Mouse (Mus musculus): ENCODE data around the gene Map3k5. TPM values are rescaled to one million over a fixed set of nuclear protein-coding genes. Genes with fewer than 3 reads are reported as not detected.

Gene Map3k5
- total RNA-seq, 2 experiments from 2014 or later: 46.4 to 56.3 TPM

- no peak for DNase-seq (ENCODE audit: low spot score in 2 of 2)
- intact Hi-C loops (cut with DNase I): no loop called here
These were observed 226.6 kb downstream of the Map3k5 start for GRCm38 (mm10) chr10:20160914-20161313.

- intact Hi-C loops (cut with DNase I): no loop called here
- DNase-seq (ENCODE audit: low spot score in 2 of 2): no peak
These were observed 230.5 kb downstream of the Map3k5 start for GRCm38 (mm10) chr10:20164810-20165209.

GRCm38 (mm10) chr10:20166797-20167196 is 232.5 kb downstream of the Map3k5 start:
- intact Hi-C loops (cut with DNase I): no loop called here
- peak in 1 of 2 experiments; percentile 86 for DNase-seq (ENCODE audit: low spot score in 2 of 2)

- no peak for DNase-seq (ENCODE audit: low spot score in 2 of 2)
- intact Hi-C loops (cut with DNase I): no loop called here
These were observed 233.2 kb downstream of the Map3k5 start for GRCm38 (mm10) chr10:20167467-20167866.

- intact Hi-C loops (cut with DNase I): no loop called here
- no peak for DNase-seq (ENCODE audit: low spot score in 2 of 2)
These were observed 235.0 kb downstream of the Map3k5 start for GRCm38 (mm10) chr10:20169182-20169674.

GRCm38 (mm10) chr10:20169927-20170604 is 235.8 kb downstream of the Map3k5 start:
- DNase-seq (ENCODE audit: low spot score in 2 of 2): no peak
- intact Hi-C loops (cut with DNase I): no loop called here

GRCm38 (mm10) chr10:20170605-20171088 is 236.4 kb downstream of the Map3k5 start:
- intact Hi-C loops (cut with DNase I): no loop called here
- DNase-seq (ENCODE audit: low spot score in 2 of 2): peak; percentile 81 to 89

GRCm38 (mm10) chr10:20171209-20171608 is 236.9 kb downstream of the Map3k5 start:
- DNase-seq (ENCODE audit: low spot score in 2 of 2): peak; percentile 35 to 50
- intact Hi-C loops (cut with DNase I): no loop called here

- peak; percentile 34 to 48 for DNase-seq (ENCODE audit: low spot score in 2 of 2)
- intact Hi-C loops (cut with DNase I): no loop called here
These were observed 237.5 kb downstream of the Map3k5 start for GRCm38 (mm10) chr10:20171756-20172155.

- DNase-seq (ENCODE audit: low spot score in 2 of 2): no peak
- intact Hi-C loops (cut with DNase I): no loop called here
These were observed 239.5 kb downstream of the Map3k5 start for GRCm38 (mm10) chr10:20173733-20174132.

GRCm38 (mm10) chr10:20176054-20176453 is 241.8 kb downstream of the Map3k5 start:
- DNase-seq (ENCODE audit: low spot score in 2 of 2): no peak
- intact Hi-C loops (cut with DNase I): no loop called here

- intact Hi-C loops (cut with DNase I): loop anchor here (2.0 kb wide), 1 partner anchor 30 kb away; the partner anchor contains the start of gene Map7
- peak in 1 of 2 experiments; percentile 74 for DNase-seq (ENCODE audit: low spot score in 2 of 2)
These were observed 244.7 kb downstream of the Map3k5 start for GRCm38 (mm10) chr10:20178807-20179605.

GRCm38 (mm10) chr10:20181198-20181597 is 246.9 kb downstream of the Map3k5 start:
- peak in 1 of 2 experiments; percentile 70 for DNase-seq (ENCODE audit: low spot score in 2 of 2)
- intact Hi-C loops (cut with DNase I): loop anchor here (1.0 kb wide), 1 partner anchor 18 kb away; no protein-coding TSS in a partner anchor

- intact Hi-C loops (cut with DNase I): loop anchor here (1.0 kb wide), 1 partner anchor 17 kb away; no protein-coding TSS in a partner anchor
- peak in 1 of 2 experiments; percentile 34 for DNase-seq (ENCODE audit: low spot score in 2 of 2)
These were observed 247.6 kb downstream of the Map3k5 start for GRCm38 (mm10) chr10:20181680-20182399.

- intact Hi-C loops (cut with DNase I): no loop called here
- no peak for DNase-seq (ENCODE audit: low spot score in 2 of 2)
These were observed 250.1 kb downstream of the Map3k5 start for GRCm38 (mm10) chr10:20184326-20184725.

- intact Hi-C loops (cut with DNase I): no loop called here
These were observed 251.0 kb downstream of the Map3k5 start for GRCm38 (mm10) chr10:20185264-20185663.

GRCm38 (mm10) chr10:20185806-20186205 is 251.5 kb downstream of the Map3k5 start:
- intact Hi-C loops (cut with DNase I): no loop called here
- no peak for DNase-seq (ENCODE audit: low spot score in 2 of 2)

More at GRCm38 (mm10) chr10:20185264-20185663, 251.0 kb downstream of the Map3k5 start:
- no peak for DNase-seq (ENCODE audit: low spot score in 2 of 2)

GRCm38 (mm10) chr10:20186800-20187273 is 252.6 kb downstream of the Map3k5 start:
- intact Hi-C loops (cut with DNase I): no loop called here
- no peak for DNase-seq (ENCODE audit: low spot score in 2 of 2)

- no peak for DNase-seq (ENCODE audit: low spot score in 2 of 2)
- intact Hi-C loops (cut with DNase I): no loop called here
These were observed 256.0 kb downstream of the Map3k5 start for GRCm38 (mm10) chr10:20190139-20190747.

All from left cerebral cortex, postnatal 25 days (tissue).